Mouse (Mus musculus): Measurements from ENCODE around the gene Gapt.

- TF ChIP-seq CTCF (IDR thresholded peaks at IDR 0.05; ENCODE audit: low read depth): no peak
- TF ChIP-seq EP300 (optimal IDR thresholded peaks at IDR 0.05): no peak
Observed at GRCm38 (mm10) chr13:110346707-110347106, 10.3 kb downstream of the Gapt start.

Data from stomach, postnatal 0 days (tissue).